ENCODE assay signal across 10 mouse cellular contexts in genomic region chr8:70768956-70769355, GRCm38 (mm10). TPM values are rescaled to one million over a fixed set of nuclear protein-coding genes. Genes with fewer than 3 reads are reported as not detected.
DNase-seq lines count a peak whose midpoint lies in the region; ATAC-seq and TF ChIP-seq lines count a peak whose summit lies in the region.
"Had no signal": no experiment of that assay in that cellular context is flagged by ENCODE, and none has a peak within 500 bp of the region (broad histone marks: within the 10 kb centered on the region; RNA-seq: fewer than 3 reads in every experiment).

No protein-coding gene starts in this region.

- H3K4me2 ChIP-seq in forebrain, embryonic 16.5 days (ENCODE audit: low read length) = no peak overlapping the region
- H3K4me2 ChIP-seq in midbrain, embryonic 16.5 days (ENCODE audit: low read length) = no peak overlapping the region
- H3K4me2 ChIP-seq: kidney, embryonic 15.5 days had no signal

- DNase-seq in lung, postnatal 4 days = peak; percentile 61 to 62
- DNase-seq in lung, adult 2 months = no peak
- peak; percentile 93 for DNase-seq in R1 (ENCODE audit: low read depth, low spot score)
- no peak for DNase-seq in Muller cell, postnatal 12 days (ENCODE audit: inconsistent ontology term)
- DNase-seq in cerebellum, adult 8-10 months = no peak
- DNase-seq in kidney, postnatal 4 days = no peak

- peaks cover 13% of the 10 kb centered on the region for H3K4me1 ChIP-seq in lung, adult 2 months (ENCODE audit: control insufficient read depth, insufficient read depth, low read length)
- peaks cover 30% of the 10 kb centered on the region for H3K4me1 ChIP-seq in forebrain, embryonic 16.5 days (replicated peaks; ENCODE audit: control insufficient read depth, insufficient read depth, low read length)
- H3K4me1 ChIP-seq in midbrain, embryonic 16.5 days (ENCODE audit: control insufficient read depth, insufficient read depth, low read length) = peaks cover 22% of the 10 kb centered on the region

- no peaks in the 10 kb centered on the region for H3K9me3 ChIP-seq in forebrain, embryonic 16.5 days (ENCODE audit: control insufficient read depth, low read length)
- no peaks in the 10 kb centered on the region for H3K9me3 ChIP-seq in midbrain, embryonic 16.5 days (replicated peaks; ENCODE audit: control insufficient read depth, low read length, poor library complexity, severe bottlenecking)
- H3K9me3 ChIP-seq: kidney, embryonic 15.5 days had no signal

- peaks cover 34% of the 10 kb centered on the region for H3K36me3 ChIP-seq in forebrain, embryonic 16.5 days (ENCODE audit: control insufficient read depth, insufficient read depth)
- H3K36me3 ChIP-seq in midbrain, embryonic 16.5 days (ENCODE audit: control insufficient read depth, insufficient read depth, low read length) = peaks cover 35% of the 10 kb centered on the region

- H3K4me3 ChIP-seq in lung, adult 2 months (replicated peaks; ENCODE audit: extremely low read depth, low read depth, low read length) = no peak overlapping the region
- no peak overlapping the region for H3K4me3 ChIP-seq in forebrain, embryonic 16.5 days (replicated peaks; ENCODE audit: low read length)
- H3K4me3 ChIP-seq in midbrain, embryonic 16.5 days (ENCODE audit: low read depth, low read length) = no peak overlapping the region
- H3K4me3 ChIP-seq: kidney, embryonic 15.5 days had no signal

- WGBS in lung, adult 2 months = 79% methylated on average over 16 of the region's 16 CpGs
- 86% methylated on average over 16 of the region's 16 CpGs for WGBS in forebrain, embryonic 16.5 days
- WGBS in midbrain, embryonic 16.5 days = 89% methylated on average over 16 of the region's 16 CpGs

- H3K27me3 ChIP-seq in forebrain, embryonic 16.5 days (replicated peaks; ENCODE audit: control insufficient read depth, insufficient read depth, low read length) = no peaks in the 10 kb centered on the region
- H3K27me3 ChIP-seq in midbrain, embryonic 16.5 days (ENCODE audit: control insufficient read depth, insufficient read depth, low read depth, low read length) = peaks cover 4% of the 10 kb centered on the region
- H3K27me3 ChIP-seq: kidney, embryonic 15.5 days; Patski had no signal

- no peak overlapping the region for H3K27ac ChIP-seq in forebrain, embryonic 16.5 days (ENCODE audit: low read length)
- no peak overlapping the region for H3K27ac ChIP-seq in midbrain, embryonic 16.5 days (ENCODE audit: low read length)
- H3K27ac ChIP-seq: kidney, embryonic 15.5 days had no signal

- peak; percentile 2 for ATAC-seq in forebrain, embryonic 16.5 days
- peak; percentile 10; the same call in 1 of the 2 replicates for ATAC-seq in midbrain, embryonic 16.5 days

- H3K9ac ChIP-seq in forebrain, embryonic 16.5 days (replicated peaks; ENCODE audit: low read depth, low read length) = no peak overlapping the region
- no peak overlapping the region for H3K9ac ChIP-seq in midbrain, embryonic 16.5 days (ENCODE audit: low read depth, low read length)
- H3K9ac ChIP-seq: kidney, embryonic 15.5 days had no signal

- TF ChIP-seq CTCF in lung, adult 2 months (IDR thresholded peaks at IDR 0.05; ENCODE audit: insufficient read depth, low read length) = no peak

- no peak for TF ChIP-seq POLR2A in lung, adult 2 months (IDR thresholded peaks at IDR 0.05; ENCODE audit: borderline replicate concordance, extremely low read depth, low read depth, low read length)

RNA-seq across cellular contexts. Expression of gene Pik3r2, which starts 7.6 kb away (rescaled TPM):
- polyA plus RNA-seq in lung, adult 2 months (2012; rRNA removed) = 112 and 119 TPM in 2 replicates
- polyA plus RNA-seq in forebrain, embryonic 16.5 days (2015; fragmentation: Nextera tagmentation; extraction: Ambion mirVana) = 145 and 149 TPM in 2 replicates
- polyA plus RNA-seq in midbrain, embryonic 16.5 days (2015; fragmentation: Nextera tagmentation; extraction: Ambion mirVana) = 107 and 112 TPM in 2 replicates

RNA-seq across cellular contexts. Expression of gene Mpv17l2, which starts 8.2 kb away (rescaled TPM):
- 61.6 and 80.0 TPM in 2 replicates for polyA plus RNA-seq in lung, adult 2 months (2012; rRNA removed)
- 49.3 and 49.8 TPM in 2 replicates for polyA plus RNA-seq in forebrain, embryonic 16.5 days (2015; fragmentation: Nextera tagmentation; extraction: Ambion mirVana)
- 34.8 and 35.7 TPM in 2 replicates for polyA plus RNA-seq in midbrain, embryonic 16.5 days (2015; fragmentation: Nextera tagmentation; extraction: Ambion mirVana)

RNA-seq across cellular contexts. Expression of gene Rab3a, which starts 14.5 kb away (rescaled TPM):
- polyA plus RNA-seq in lung, adult 2 months (2012; rRNA removed) = 46.4 and 53.4 TPM in 2 replicates
- polyA plus RNA-seq in forebrain, embryonic 16.5 days (2015; fragmentation: Nextera tagmentation; extraction: Ambion mirVana) = 350 and 395 TPM in 2 replicates
- polyA plus RNA-seq in midbrain, embryonic 16.5 days (2015; fragmentation: Nextera tagmentation; extraction: Ambion mirVana) = 477 and 573 TPM in 2 replicates

RNA-seq across cellular contexts. Expression of gene Mast3, which starts 35.9 kb away (rescaled TPM):
- polyA plus RNA-seq in lung, adult 2 months (2012; rRNA removed) = 84.2 and 87.0 TPM in 2 replicates
- polyA plus RNA-seq in forebrain, embryonic 16.5 days (2015; fragmentation: Nextera tagmentation; extraction: Ambion mirVana) = 22.5 and 30.8 TPM in 2 replicates
- polyA plus RNA-seq in midbrain, embryonic 16.5 days (2015; fragmentation: Nextera tagmentation; extraction: Ambion mirVana) = 21.1 and 23.2 TPM in 2 replicates

RNA-seq across cellular contexts. Expression of gene Il12rb1, which starts 39.3 kb away (rescaled TPM):
- polyA plus RNA-seq in lung, adult 2 months (2012; rRNA removed) = 0.86 and 1.5 TPM in 2 replicates
- polyA plus RNA-seq in forebrain, embryonic 16.5 days (2015; fragmentation: Nextera tagmentation; extraction: Ambion mirVana) = 0.08 and 0.09 TPM in 2 replicates
- polyA plus RNA-seq in midbrain, embryonic 16.5 days (2015; fragmentation: Nextera tagmentation; extraction: Ambion mirVana) = 0.08 and 0.19 TPM in 2 replicates

Comparison
In these comparisons a context has a peak if more than half of its experiments do, and no peak if none do; other contexts are left out.
1. DNase-seq: peak in lung, postnatal 4 days (2 of 2) and R1 (single experiment); none in lung, adult 2 months (single experiment), Muller cell, postnatal 12 days (single experiment), cerebellum, adult 8-10 months (single experiment) and kidney, postnatal 4 days (0 of 2).